Mouse (Mus musculus): ENCODE data around the gene Osgin1. TPM values are rescaled to one million over a fixed set of nuclear protein-coding genes. Genes with fewer than 3 reads are reported as not detected.

The Osgin1 gene
- polyA plus RNA-seq, 1 experiment from 2014 or later = 3.8 TPM

DNA sequence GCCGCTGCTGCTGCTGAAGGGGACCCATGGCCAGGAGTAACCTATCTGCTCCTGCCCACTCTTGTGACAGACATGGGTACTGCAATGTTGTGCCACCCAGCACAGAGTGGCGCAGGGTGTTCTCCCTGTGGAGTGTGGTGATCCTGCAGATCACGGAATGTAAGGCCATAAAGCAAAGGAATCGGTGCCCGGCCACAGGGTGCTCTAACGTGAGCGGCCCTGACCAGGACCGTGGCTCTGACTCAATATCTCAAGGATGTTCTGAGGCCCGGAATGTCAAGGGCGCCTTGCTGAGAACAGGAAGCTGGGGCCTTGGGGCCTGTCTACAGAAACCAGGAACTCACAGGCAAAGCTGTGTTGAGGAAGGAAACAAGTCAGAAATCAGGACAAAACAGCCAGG lies 8.4 kb upstream of the Osgin1 start:
- H3K36me3 ChIP-seq = no peaks in the 10 kb centered on the region
- 79% methylated on average over 10 of the region's 10 CpGs for WGBS
- H3K4me2 ChIP-seq (replicated peaks) = no peak overlapping the region
- H3K4me3 ChIP-seq (replicated peaks) = no peak overlapping the region
- H3K27ac ChIP-seq = peak overlapping the region; percentile 55; the same call in 1 of the 2 replicates
- peak; percentile 6; the same call in 1 of the 2 replicates for ATAC-seq
- no peaks in the 10 kb centered on the region for H3K27me3 ChIP-seq (replicated peaks)
- no peak overlapping the region for H3K9ac ChIP-seq
- no peaks in the 10 kb centered on the region for H3K9me3 ChIP-seq
- peaks cover 23% of the 10 kb centered on the region for H3K4me1 ChIP-seq (replicated peaks)

DNA sequence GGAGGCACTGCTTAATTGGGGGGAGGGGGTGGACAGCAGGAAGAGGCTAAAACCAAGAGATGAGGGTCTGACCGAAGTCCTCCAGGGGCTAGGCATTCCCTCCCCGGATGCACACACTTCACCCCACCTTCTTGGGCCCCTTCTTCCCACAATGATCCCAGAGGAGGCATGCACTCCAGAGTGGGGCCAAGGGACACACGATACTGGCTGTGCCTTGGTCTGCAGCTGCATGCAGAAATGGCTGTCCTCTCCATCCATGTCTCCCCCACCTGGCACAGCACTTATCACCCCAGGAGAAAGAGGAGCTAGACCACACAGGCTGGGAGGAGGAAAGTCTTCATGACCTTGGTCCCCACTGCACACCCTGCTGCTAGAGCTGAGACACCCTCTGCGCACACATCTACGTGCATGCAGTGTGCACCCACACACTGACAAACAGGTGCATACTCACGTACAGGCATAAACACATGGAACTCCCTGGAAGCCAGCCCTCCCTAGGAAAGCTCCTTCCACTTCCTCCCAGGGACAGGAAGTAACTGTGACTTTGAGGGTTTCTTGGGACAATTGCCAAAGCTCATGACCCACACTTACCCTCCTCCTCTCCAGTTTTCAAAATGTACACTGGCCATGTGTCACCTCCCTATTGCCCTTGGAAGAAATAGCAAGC lies 7.7 kb upstream of the Osgin1 start:
- no peak overlapping the region for H3K4me3 ChIP-seq (replicated peaks)
- no peaks in the 10 kb centered on the region for H3K27me3 ChIP-seq (replicated peaks)
- WGBS = 74% methylated on average over 6 of the region's 6 CpGs
- H3K4me1 ChIP-seq (replicated peaks) = peaks cover 23% of the 10 kb centered on the region
- H3K36me3 ChIP-seq = no peaks in the 10 kb centered on the region
- H3K9me3 ChIP-seq = no peaks in the 10 kb centered on the region
- no peak overlapping the region for H3K4me2 ChIP-seq (replicated peaks)
- no peak for ATAC-seq
- H3K9ac ChIP-seq = no peak overlapping the region
- H3K27ac ChIP-seq = 0 out of 2 replicates have a peak overlapping the region, but pooled peaks have one; percentile 55

DNA sequence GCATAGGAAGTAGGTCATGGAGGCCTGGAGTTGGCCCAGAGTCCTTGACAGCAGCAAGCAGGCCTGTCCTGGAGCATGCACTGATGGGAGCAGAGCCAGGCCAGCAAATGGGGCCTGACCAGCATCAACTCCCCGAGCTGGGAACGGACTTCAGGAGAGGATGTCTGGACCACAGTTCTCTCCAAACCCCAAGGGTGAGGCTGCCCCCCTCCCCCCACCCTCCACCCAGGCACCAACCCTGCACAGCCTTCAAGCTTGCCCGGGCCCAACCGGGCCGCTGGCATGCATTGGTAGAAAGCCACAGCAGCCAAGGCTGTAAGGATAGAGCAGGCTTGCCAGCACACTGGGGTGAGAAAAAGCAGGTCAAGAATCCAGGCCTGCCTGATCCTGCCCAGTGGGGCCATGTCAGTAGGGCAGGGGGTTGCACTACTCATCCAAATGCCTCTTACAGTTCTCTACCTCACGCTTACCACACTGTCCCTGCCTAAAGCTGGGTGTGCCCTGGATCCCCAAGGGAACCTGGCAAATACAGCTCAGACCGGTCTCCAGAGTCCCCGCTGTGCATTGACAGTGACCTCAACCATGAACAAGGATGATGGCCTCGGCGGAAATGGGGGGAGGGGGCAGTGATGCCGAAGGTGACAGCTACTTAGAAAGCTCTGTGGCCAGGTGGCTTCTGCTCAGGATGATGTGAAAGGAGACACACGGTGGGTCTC lies 6.1 kb upstream of the Osgin1 start:
- Histone ChIP-seq H3K4me3 (replicated peaks) (no peak overlapping the region), H3K9ac (no peak overlapping the region), H3K36me3 (no peaks in the 10 kb centered on the region), H3K27me3 (replicated peaks) (no peaks in the 10 kb centered on the region), H3K9me3 (no peaks in the 10 kb centered on the region), H3K4me1 (replicated peaks) (peaks cover 20% of the 10 kb centered on the region), H3K4me2 (replicated peaks) (no peak overlapping the region), H3K27ac (no peak overlapping the region)
- no peak for ATAC-seq
- WGBS = 75% methylated on average over 12 of the region's 12 CpGs

DNA sequence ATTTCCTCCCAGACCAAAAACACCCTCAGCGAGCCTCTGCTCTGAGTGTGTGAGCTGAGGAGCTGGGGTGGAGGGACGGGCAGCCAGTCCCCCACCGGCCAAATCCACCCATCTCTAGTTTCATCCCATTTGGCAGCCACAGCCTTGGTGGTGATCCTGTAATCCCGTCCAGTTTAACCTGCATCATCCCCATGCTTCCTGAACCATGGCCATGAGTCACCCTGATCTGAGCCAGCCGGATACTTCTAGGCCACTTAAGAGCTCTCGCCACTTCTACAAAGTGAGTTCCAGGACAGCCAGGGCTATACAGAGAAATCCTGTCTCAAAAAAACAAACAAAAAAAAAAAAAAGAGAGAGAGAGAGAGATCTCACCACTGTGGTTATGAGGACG lies 5.6 kb upstream of the Osgin1 start:
- ATAC-seq = no peak
- Histone ChIP-seq H3K27ac (no peak overlapping the region), H3K4me1 (replicated peaks) (peaks cover 20% of the 10 kb centered on the region), H3K9ac (no peak overlapping the region), H3K4me2 (replicated peaks) (no peak overlapping the region), H3K9me3 (no peaks in the 10 kb centered on the region), H3K36me3 (no peaks in the 10 kb centered on the region), H3K4me3 (replicated peaks) (no peak overlapping the region), H3K27me3 (replicated peaks) (no peaks in the 10 kb centered on the region)
- WGBS = 68% methylated on average over 7 of the region's 7 CpGs

DNA sequence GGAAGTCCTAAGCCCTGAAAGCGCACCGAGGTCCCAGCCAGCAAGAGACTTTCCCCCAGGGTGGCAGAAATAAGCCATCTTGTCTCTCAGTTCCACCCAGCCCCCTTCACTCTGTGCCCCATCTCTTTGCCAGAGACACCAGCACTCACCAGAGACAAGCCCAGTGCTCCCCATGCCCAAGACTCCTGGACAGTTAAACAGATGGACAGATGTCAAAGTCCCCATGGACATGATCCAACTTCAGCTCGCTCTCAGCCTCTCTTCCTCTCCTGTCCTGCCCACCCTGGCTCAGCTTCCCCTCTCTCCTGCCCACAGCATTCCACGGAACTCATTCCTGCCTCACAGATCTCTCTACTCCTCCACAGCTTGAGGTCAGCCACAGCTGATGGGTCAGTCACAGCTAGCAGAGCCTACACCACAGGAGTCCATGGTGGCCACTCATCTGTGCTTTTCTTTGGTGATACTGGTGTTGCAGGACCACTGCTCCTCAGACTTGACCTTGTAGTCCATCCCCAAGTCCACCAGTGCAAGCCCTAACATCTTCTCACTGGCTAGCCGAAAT lies 5.1 kb upstream of the Osgin1 start:
- peaks cover 17% of the 10 kb centered on the region for H3K4me1 ChIP-seq (replicated peaks)
- WGBS = 73% methylated on average over 5 of the region's 5 CpGs
- no peaks in the 10 kb centered on the region for H3K36me3 ChIP-seq
- H3K4me3 ChIP-seq (replicated peaks) = no peak overlapping the region
- no peaks in the 10 kb centered on the region for H3K27me3 ChIP-seq (replicated peaks)
- no peak overlapping the region for H3K4me2 ChIP-seq (replicated peaks)
- no peak for ATAC-seq
- no peak overlapping the region for H3K27ac ChIP-seq
- H3K9me3 ChIP-seq = no peaks in the 10 kb centered on the region
- no peak overlapping the region for H3K9ac ChIP-seq

DNA sequence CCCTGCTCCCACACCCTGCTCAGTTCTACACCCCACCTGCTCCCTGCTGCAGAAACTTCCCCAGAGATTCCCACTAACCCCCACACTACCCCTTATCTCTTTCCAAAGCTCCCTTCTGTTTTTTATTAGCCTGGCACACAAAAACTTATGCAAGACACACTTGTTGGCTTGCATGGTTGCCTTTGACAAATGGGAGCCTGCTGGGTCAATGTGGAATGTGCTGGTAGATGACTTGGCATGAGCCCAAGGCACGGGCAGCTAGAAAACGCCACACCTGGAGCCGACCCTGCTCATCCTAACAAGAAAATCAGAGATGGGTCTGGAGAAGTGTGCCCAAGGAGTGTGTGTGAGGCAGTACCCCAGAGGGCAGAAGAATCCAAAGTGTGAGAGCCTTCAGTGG lies 4.4 kb upstream of the Osgin1 start:
- no peaks in the 10 kb centered on the region for H3K9me3 ChIP-seq
- no peaks in the 10 kb centered on the region for H3K36me3 ChIP-seq
- H3K4me2 ChIP-seq (replicated peaks) = no peak overlapping the region
- ATAC-seq = 0 out of 2 replicates have a peak, but pooled peaks have one; percentile 24
- no peaks in the 10 kb centered on the region for H3K27me3 ChIP-seq (replicated peaks)
- no peak overlapping the region for H3K4me3 ChIP-seq (replicated peaks)
- H3K4me1 ChIP-seq (replicated peaks) = peaks cover 14% of the 10 kb centered on the region
- H3K9ac ChIP-seq = no peak overlapping the region
- WGBS = 80% methylated on average over 3 of the region's 3 CpGs
- no peak overlapping the region for H3K27ac ChIP-seq

DNA sequence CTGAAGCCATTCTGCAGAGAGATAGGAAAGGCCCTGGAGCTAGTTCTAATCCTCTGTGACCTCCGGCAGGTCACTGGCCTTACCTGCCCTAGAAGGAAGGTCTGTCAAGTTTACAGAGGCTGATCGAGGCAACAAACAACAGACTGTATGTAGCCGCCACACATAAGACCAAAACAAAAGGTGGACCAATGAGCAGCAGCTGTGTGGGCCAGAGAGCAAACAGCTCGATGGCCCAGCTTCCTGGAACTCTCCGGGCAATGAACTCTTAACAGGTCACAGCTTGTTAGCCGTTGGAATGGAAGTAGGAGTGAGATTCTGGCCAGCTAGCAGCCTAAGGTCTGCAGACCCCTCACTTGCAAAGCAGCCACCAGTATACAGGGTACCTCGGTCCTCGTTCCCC lies 3.7 kb upstream of the Osgin1 start:
- peaks cover 18% of the 10 kb centered on the region for H3K4me1 ChIP-seq (replicated peaks)
- WGBS = 71% methylated on average over 8 of the region's 8 CpGs
- H3K9me3 ChIP-seq = no peaks in the 10 kb centered on the region
- no peak for ATAC-seq
- H3K9ac ChIP-seq = no peak overlapping the region
- no peak overlapping the region for H3K4me3 ChIP-seq (replicated peaks)
- no peaks in the 10 kb centered on the region for H3K36me3 ChIP-seq
- no peak overlapping the region for H3K4me2 ChIP-seq (replicated peaks)
- no peaks in the 10 kb centered on the region for H3K27me3 ChIP-seq (replicated peaks)
- H3K27ac ChIP-seq = no peak overlapping the region

DNA sequence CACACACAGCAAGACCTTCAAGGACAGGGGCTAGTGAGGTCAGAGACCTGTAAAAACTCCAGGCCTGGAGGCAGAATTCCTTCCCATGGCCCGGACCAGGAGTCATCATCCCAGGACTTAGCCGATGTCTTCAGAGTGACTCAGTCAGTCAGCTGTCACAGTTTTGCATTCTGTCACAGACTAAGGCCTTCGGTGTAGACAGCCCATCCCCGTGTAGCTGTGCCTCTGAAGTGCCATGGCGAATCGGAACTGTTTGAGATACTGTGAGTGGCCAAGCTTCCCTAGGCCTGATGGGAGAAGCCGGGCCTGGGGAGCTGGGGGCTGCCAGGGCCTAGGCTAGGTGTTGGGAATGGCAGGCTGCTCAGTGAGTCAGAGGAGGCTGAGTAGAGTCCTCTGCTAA lies 3.2 kb upstream of the Osgin1 start:
- WGBS = 92% methylated on average over 7 of the region's 7 CpGs
- no peak for ATAC-seq

DNA sequence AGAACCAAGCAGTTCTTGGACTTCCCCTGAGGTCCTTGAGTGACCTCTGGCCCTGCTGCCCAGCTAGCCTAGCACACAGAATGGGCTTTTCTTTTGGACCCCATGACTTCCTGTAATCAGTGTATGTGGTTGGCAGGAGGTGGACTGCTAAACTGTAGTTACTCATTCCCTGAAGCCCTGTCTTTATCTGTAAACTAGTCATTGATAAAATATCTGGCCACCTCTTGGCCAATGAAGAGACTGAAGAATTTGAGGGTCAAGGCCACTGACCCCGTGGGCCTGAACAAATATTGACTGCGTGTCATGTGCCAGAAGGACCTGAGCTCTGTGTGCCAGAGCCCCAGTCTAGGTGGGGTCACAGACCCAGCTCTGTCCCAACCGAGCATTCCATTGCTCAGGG lies 1.6 kb upstream of the Osgin1 start:
- H3K4me1 ChIP-seq (replicated peaks) = peaks cover 19% of the 10 kb centered on the region
- H3K9ac ChIP-seq = no peak overlapping the region
- H3K27ac ChIP-seq = no peak overlapping the region
- H3K4me3 ChIP-seq (replicated peaks) = no peak overlapping the region
- no peak overlapping the region for H3K4me2 ChIP-seq (replicated peaks)
- 33% methylated on average over 3 of the region's 3 CpGs for WGBS
- no peak for ATAC-seq
- no peaks in the 10 kb centered on the region for H3K9me3 ChIP-seq
- H3K36me3 ChIP-seq = no peaks in the 10 kb centered on the region
- no peaks in the 10 kb centered on the region for H3K27me3 ChIP-seq (replicated peaks)

More for the DNA sequence above, 3.2 kb upstream of the Osgin1 start:
- H3K4me2 ChIP-seq (replicated peaks) = no peak overlapping the region
- H3K9ac ChIP-seq = no peak overlapping the region
- peaks cover 18% of the 10 kb centered on the region for H3K4me1 ChIP-seq (replicated peaks)
- no peak overlapping the region for H3K27ac ChIP-seq
- H3K9me3 ChIP-seq = no peaks in the 10 kb centered on the region
- no peak overlapping the region for H3K4me3 ChIP-seq (replicated peaks)
- no peaks in the 10 kb centered on the region for H3K27me3 ChIP-seq (replicated peaks)
- H3K36me3 ChIP-seq = no peaks in the 10 kb centered on the region

DNA sequence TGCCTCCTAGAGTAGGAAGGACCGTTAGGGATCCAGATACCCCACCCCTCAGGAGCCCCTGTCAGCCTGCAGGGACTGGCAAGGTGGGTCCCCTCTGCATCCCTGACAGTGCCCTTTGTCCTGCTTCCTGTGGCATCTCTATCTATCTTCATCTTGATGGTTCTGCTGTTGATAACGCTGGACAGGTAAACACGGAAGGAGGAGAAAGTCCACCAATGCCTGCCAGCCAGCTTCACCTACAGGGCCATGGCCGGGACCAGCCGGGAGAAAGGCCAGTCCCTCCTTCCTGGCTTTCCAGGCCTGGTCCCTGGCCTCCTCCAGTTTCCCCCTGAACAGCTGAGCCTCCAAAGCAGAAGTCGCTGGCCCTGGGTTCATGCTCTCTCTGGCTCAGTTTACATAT lies 645 bp downstream of the Osgin1 start:
- H3K9ac ChIP-seq = no peak overlapping the region
- WGBS = 62% methylated on average over 6 of the region's 6 CpGs
- H3K9me3 ChIP-seq = no peaks in the 10 kb centered on the region

DNA sequence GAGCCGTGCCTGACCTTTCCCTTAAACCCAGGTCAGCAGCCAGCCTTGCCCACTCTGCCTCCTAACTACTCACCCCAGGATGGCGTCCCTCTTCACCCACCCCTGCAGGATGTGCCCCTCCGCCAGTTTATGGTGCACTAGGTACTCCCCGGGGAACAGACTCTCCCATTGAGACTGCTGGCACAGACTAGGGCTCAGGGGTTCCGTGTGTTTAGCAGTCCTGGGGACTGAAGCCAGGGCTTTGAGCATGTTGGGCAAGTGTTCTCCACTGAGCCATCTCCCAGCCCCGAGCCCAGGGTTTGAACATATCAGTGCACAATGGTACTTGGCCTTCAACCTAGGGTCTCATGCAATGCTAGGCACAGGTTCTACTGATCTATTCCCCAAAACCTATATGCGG lies 1.6 kb downstream of the Osgin1 start:
- H3K9me3 ChIP-seq = no peaks in the 10 kb centered on the region
- H3K4me1 ChIP-seq (replicated peaks) = peaks cover 36% of the 10 kb centered on the region
- H3K36me3 ChIP-seq = no peaks in the 10 kb centered on the region
- no peaks in the 10 kb centered on the region for H3K27me3 ChIP-seq (replicated peaks)
- no peak for ATAC-seq
- H3K27ac ChIP-seq = no peak overlapping the region
- H3K4me3 ChIP-seq (replicated peaks) = no peak overlapping the region
- no peak overlapping the region for H3K9ac ChIP-seq
- WGBS = 88% methylated on average over 7 of the region's 7 CpGs
- no peak overlapping the region for H3K4me2 ChIP-seq (replicated peaks)

More for the DNA sequence above, 645 bp downstream of the Osgin1 start:
- no peak overlapping the region for H3K4me2 ChIP-seq (replicated peaks)
- no peak overlapping the region for H3K27ac ChIP-seq
- H3K4me3 ChIP-seq (replicated peaks) = no peak overlapping the region
- ATAC-seq = no peak
- H3K36me3 ChIP-seq = no peaks in the 10 kb centered on the region
- H3K4me1 ChIP-seq (replicated peaks) = peaks cover 27% of the 10 kb centered on the region
- H3K27me3 ChIP-seq (replicated peaks) = no peaks in the 10 kb centered on the region

DNA sequence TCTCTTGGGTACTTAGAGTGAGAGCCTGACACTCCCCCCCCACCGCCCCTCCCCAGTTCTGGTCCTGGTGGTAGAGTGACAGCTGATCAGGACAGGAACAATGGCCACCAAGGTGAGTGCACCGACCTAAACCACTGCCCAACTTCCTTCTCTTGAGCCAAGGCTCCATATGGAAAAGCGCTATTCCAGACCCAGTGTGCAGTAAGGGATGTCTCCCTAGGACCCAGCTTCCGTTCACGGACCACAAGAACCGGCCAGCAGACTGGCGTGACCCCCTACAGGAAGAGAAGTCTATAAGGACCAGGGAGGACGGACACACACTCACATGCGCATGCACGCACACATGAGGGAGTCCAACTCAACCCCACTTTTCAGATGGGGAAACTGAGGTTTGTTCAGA lies 2.4 kb downstream of the Osgin1 start:
- H3K4me3 ChIP-seq (replicated peaks) = no peak overlapping the region
- peaks cover 44% of the 10 kb centered on the region for H3K4me1 ChIP-seq (replicated peaks)
- no peaks in the 10 kb centered on the region for H3K9me3 ChIP-seq
- peak overlapping the region; percentile 46; the same call in 1 of the 2 replicates for H3K4me2 ChIP-seq (replicated peaks)
- 82% methylated on average over 10 of the region's 10 CpGs for WGBS
- no peak overlapping the region for H3K9ac ChIP-seq
- 0 out of 2 replicates have a peak, but pooled peaks have one; percentile 0 for ATAC-seq
- no peaks in the 10 kb centered on the region for H3K36me3 ChIP-seq
- no peaks in the 10 kb centered on the region for H3K27me3 ChIP-seq (replicated peaks)
- no peak overlapping the region for H3K27ac ChIP-seq
